Mouse (Mus musculus) T-cell, adult 66 days (primary cell): ENCODE measurements around the gene Trpc3. TPM values are rescaled to one million over a fixed set of nuclear protein-coding genes. Genes with fewer than 3 reads are reported as not detected.

Experiments
- total RNA-seq, 2 experiments: library from RNA; stranded (reverse); gene quantifications; 3 replicates in 1 of 2; 4 replicates in 1 of 2; pipeline ENCODE4 v1.2.4; 2023

Gene Trpc3
- total RNA-seq: not detected

DNA sequence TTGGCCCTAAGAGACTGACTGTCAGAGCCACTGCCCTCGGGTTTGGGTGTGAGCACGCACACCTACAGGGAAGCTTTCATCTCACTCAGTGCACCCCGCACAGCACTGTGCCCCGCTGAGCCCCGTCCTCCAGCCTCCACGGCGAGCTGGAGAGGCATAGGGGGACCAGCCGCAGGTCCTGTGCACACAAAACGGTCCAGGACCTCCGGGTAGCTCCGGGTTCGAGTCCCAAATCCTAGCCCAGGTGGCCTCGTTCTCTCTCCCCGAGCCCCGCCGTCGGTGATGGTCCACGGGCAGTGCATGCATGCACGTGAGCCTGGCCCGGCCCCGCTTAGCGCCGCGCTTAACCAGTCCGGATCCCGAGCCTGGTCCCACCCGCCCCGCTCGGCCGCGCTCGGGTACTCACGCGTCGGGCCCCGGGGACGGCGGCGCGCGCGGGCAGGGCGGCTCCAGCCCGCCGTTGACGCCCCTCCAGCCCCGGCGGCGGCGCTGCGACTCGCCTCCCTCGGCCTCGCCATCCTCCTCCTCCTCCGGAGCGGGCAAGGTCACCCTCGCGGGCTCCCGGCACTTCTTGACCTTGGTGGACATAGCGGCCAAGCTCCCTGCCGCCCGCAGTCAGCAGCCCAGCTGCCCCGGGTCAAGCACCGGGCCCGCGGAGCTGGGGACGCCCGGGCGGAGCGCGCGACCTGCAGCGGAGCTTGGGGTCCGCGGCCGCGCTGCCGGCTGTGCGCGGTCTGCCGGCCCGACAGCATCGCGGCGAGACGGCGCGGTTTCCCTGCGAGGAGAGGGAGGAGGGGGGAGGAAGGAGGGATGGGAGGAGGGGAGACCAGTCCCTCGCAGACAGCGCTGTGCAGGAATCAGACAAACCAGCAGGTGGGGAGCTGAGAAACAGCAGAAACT is at the start of gene Trpc3:
Gene Trpc3, minus strand, starts transcription at position 776 of the 900 bp plus-strand sequence.

DNA sequence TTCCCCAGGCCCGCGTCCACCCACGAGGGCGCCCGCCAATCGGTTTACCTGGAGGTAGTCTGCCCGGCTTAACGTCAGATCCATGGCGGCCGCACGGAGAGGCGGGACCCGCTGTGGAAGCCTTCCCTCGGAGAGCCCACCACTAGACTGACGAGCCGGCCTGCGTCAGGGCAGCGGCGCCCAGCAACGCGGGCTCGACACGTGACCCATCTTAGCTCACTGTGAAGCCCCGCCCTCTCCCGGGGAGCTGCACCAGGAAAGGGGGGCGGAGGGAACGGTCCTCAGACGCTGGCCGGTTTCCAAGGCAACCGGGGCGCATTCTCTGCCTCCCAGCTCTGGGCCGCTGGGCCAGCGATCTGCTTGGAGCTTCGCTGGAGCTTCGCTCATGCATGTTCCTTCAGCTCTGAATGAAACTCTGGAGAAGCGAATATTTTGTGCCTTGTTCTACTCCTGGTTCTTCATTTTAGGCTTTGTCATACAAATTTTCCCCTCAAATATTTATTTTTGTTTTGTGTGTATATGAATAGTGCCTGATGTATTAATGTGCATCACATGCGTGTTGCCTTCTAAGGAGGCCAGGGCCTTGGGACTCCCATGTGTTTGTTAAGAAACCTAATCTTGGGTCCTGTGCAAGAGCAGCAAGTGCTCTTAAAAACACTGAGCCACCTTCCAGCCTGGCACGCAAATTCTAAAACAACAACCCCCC is 76.6 kb downstream of the Trpc3 start, which contains the start of gene Bbs7:
Gene Bbs7, minus strand, starts transcription at position 276 of the 706 bp plus-strand sequence.

DNA sequence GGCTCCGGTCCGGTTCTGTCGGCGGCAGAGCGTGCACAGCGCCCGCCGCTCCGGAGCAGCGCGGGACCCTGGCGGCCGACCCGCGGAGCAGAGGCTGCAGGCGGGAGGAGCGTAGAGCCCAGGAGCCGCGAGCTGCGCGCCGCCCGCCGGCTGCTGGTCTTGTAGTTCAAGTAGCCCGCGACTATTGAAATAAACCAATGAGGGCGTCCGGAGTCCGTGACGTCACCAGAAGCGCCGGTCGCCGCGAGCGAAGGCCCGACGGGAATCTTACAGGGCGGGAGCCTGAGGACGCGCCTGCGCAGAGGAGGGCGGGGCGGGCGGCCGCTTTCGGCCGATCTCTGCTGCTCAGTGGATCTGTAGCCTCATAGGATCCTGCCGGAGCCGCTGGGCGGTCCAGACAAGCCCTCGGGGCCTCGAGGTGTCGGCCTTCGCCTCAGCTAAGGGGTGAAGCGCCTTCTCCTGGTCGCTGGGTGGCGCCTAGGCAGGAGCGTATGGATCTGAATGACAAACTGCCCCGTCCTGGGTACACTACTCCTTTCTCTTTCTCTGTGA is 118.1 kb downstream of the Trpc3 start, which contains the start of gene Ccna2:
Gene Ccna2, minus strand, starts transcription at position 324 of the 552 bp plus-strand sequence.

Other genes starting within 250 kb of the Trpc3 start
- 10 to 100 TPM; 64.4 to 65.7 TPM for gene Anxa5, start 214.3 kb downstream of the Trpc3 start, total RNA-seq
- gene 1810062G17Rik, start 214.2 kb downstream of the Trpc3 start, total RNA-seq: 1 to 10 TPM in 1 of 2 experiments, under 1 TPM in 1; 0.84 to 1.1 TPM
- not detected for gene Gm11549, start 168.4 kb downstream of the Trpc3 start, total RNA-seq
- 10 to 100 TPM; 34.6 to 38.8 TPM for gene Exosc9, start 137.6 kb downstream of the Trpc3 start, total RNA-seq
- gene Ccna2, start 118.0 kb downstream of the Trpc3 start, total RNA-seq: 1 to 10 TPM; 2.2 to 7.2 TPM
- 1 to 10 TPM; 1.5 to 2.2 TPM for gene Bbs7, start 76.7 kb downstream of the Trpc3 start, total RNA-seq
- 100 to 1,000 TPM; 206 to 215 TPM for gene 4932438A13Rik, start 172.9 kb upstream of the Trpc3 start, total RNA-seq